Mouse (Mus musculus) bone marrow macrophage, adult 2 months (primary cell): ENCODE measurements around the gene Acot13. TPM values are rescaled to one million over a fixed set of nuclear protein-coding genes. Genes with fewer than 3 reads are reported as not detected.

Source experiments
- H3K27ac ChIP-seq: 2 replicates; pipeline ENCODE4 v1.5.1; 2012; ENCODE audit warnings: low read depth, low read length; ENCODE audit not compliant: insufficient read depth
- H3K4me1 ChIP-seq: 2 replicates; pipeline ENCODE4 v1.6.1; 2012; ENCODE audit warnings: low read length; ENCODE audit not compliant: control insufficient read depth, insufficient read depth
- H3K4me3 ChIP-seq: 2 replicates; pipeline ENCODE4 v1.5.1; 2012; ENCODE audit warnings: mild to moderate bottlenecking, low read length, moderate library complexity; ENCODE audit not compliant: insufficient read depth
- CTCF ChIP-seq: IDR thresholded peaks from 2 replicates; pipeline ENCODE4 v1.5.1; 2012; ENCODE audit warnings: low read depth, mild to moderate bottlenecking, low read length, moderate library complexity
- POLR2A ChIP-seq: IDR thresholded peaks from 2 replicates; pipeline ENCODE4 v1.6.1; 2012; ENCODE audit warnings: mild to moderate bottlenecking, low read depth, low read length, borderline replicate concordance
- polyA plus RNA-seq: library from polyadenylated mRNA; stranded (reverse); fragments of >200 nt; gene quantifications from 2 replicates; pipeline ENCODE4 v1.2.4, GENCODE M21; 2012; ENCODE audit not compliant: missing spikeins, insufficient read depth, insufficient read length

Gene Acot13
- polyA plus RNA-seq: 81.0 and 91.3 TPM in 2 replicates

- H3K4me3 ChIP-seq: peak within 1 kb of the TSS; percentile 76
- TF ChIP-seq POLR2A: peak; percentile 67; the same call in 1 of the 2 replicates
- no peak for TF ChIP-seq CTCF
- peak within 1 kb of the TSS; percentile 89 for H3K27ac ChIP-seq
- H3K4me1 ChIP-seq: peaks cover 13% of the 10 kb centered on the region
Measured at GRCm38 (mm10) chr13:24831353-24832130, at the start of gene Acot13, which contains the start of gene Tdp2. TSS of gene Acot13 (minus strand) at chr13:24831540. TSS of gene Tdp2 (plus strand) at chr13:24831679.

- Histone ChIP-seq H3K4me1 (no peaks in the 10 kb centered on the region), H3K27ac (no peak overlapping the region), H3K4me3 (no peak overlapping the region)
- no peak for TF ChIP-seq CTCF
- TF ChIP-seq POLR2A: no peak
Measured at GRCm38 (mm10) chr13:24880704-24881103, 49.4 kb upstream of the Acot13 start.

GRCm38 (mm10) chr13:24880208-24880607 is 48.9 kb upstream of the Acot13 start:
- TF ChIP-seq CTCF: no peak
- TF ChIP-seq POLR2A: no peak
- Histone ChIP-seq H3K4me3 (no peak overlapping the region), H3K27ac (no peak overlapping the region), H3K4me1 (no peaks in the 10 kb centered on the region)

- Histone ChIP-seq H3K27ac (no peak overlapping the region), H3K4me3 (no peak overlapping the region), H3K4me1 (no peaks in the 10 kb centered on the region)
- TF ChIP-seq POLR2A (no peak), CTCF (no peak)
Measured at GRCm38 (mm10) chr13:24879359-24880040, 48.2 kb upstream of the Acot13 start.

GRCm38 (mm10) chr13:24868233-24868632 is 36.9 kb upstream of the Acot13 start:
- H3K27ac ChIP-seq: no peak overlapping the region
- TF ChIP-seq POLR2A: no peak
- no peak for TF ChIP-seq CTCF
- no peak overlapping the region for H3K4me3 ChIP-seq

GRCm38 (mm10) chr13:24867789-24868188 is 36.4 kb upstream of the Acot13 start:
- Histone ChIP-seq H3K4me3 (no peak overlapping the region), H3K4me1 (no peaks in the 10 kb centered on the region), H3K27ac (no peak overlapping the region)
- TF ChIP-seq CTCF (no peak), POLR2A (no peak)

More at GRCm38 (mm10) chr13:24868233-24868632, 36.9 kb upstream of the Acot13 start:
- no peaks in the 10 kb centered on the region for H3K4me1 ChIP-seq

GRCm38 (mm10) chr13:24866430-24867402 is 35.4 kb upstream of the Acot13 start:
- no peak overlapping the region for H3K27ac ChIP-seq
- TF ChIP-seq CTCF: no peak
- TF ChIP-seq POLR2A: no peak
- no peaks in the 10 kb centered on the region for H3K4me1 ChIP-seq
- no peak overlapping the region for H3K4me3 ChIP-seq

GRCm38 (mm10) chr13:24862520-24862919 is 31.2 kb upstream of the Acot13 start:
- no peak overlapping the region for H3K4me3 ChIP-seq
- TF ChIP-seq CTCF (peak; percentile 28; the same call in 1 of the 2 replicates), POLR2A (no peak)
- no peak overlapping the region for H3K27ac ChIP-seq
- no peaks in the 10 kb centered on the region for H3K4me1 ChIP-seq

GRCm38 (mm10) chr13:24862021-24862420 is 30.7 kb upstream of the Acot13 start:
- H3K4me1 ChIP-seq: no peaks in the 10 kb centered on the region
- TF ChIP-seq POLR2A (no peak), CTCF (no peak)
- no peak overlapping the region for H3K27ac ChIP-seq
- H3K4me3 ChIP-seq: no peak overlapping the region
